Mouse (Mus musculus) midbrain, embryonic 14.5 days (tissue): Measurements from ENCODE around the gene Ykt6. TPM values are rescaled to one million over a fixed set of nuclear protein-coding genes. Genes with fewer than 3 reads are reported as not detected.

Experiments used
- ATAC-seq: fragments of 200-750 bp; cut with Nextera tagmentation; 2 replicates; pipeline ENCODE4 v1.8.0; 2017; ENCODE audit warnings: moderate number of reproducible peaks, moderate library complexity; ENCODE audit not compliant: low FRiP score, low TSS enrichment
- DNase-seq: peaks from one replicate; pipeline ENCODE4 v3.0.0-alpha.2; 2015
- H3K27ac ChIP-seq: fragments of 300-500 bp; sonication (generic); replicated peaks from 2 replicates; pipeline ENCODE4 v1.5.1; 2014; ENCODE audit warnings: mild to moderate bottlenecking, low read depth, low read length, moderate library complexity
- H3K27me3 ChIP-seq: fragments of 300-500 bp; sonication (generic); 2 replicates; pipeline ENCODE4 v1.6.1; 2014; ENCODE audit warnings: low read length, control low read depth, mixed read lengths; ENCODE audit not compliant: control insufficient read depth, insufficient read depth
- H3K36me3 ChIP-seq: fragments of 300-500 bp; sonication (generic); 2 replicates; pipeline ENCODE4 v1.6.1; 2014; ENCODE audit warnings: low read length, control low read depth; ENCODE audit not compliant: control insufficient read depth, insufficient read depth
- H3K4me1 ChIP-seq: fragments of 300-500 bp; sonication (generic); 2 replicates; pipeline ENCODE4 v1.6.1; 2014; ENCODE audit warnings: mild to moderate bottlenecking, antibody characterized with exemption, low read length, control low read depth; ENCODE audit not compliant: control insufficient read depth, insufficient read depth
- H3K4me2 ChIP-seq: fragments of 300-500 bp; sonication (generic); 2 replicates; pipeline ENCODE4 v1.6.1; 2014; ENCODE audit warnings: mild to moderate bottlenecking, low read length, moderate library complexity
- H3K4me3 ChIP-seq: fragments of 300-500 bp; sonication (generic); replicated peaks from 2 replicates; pipeline ENCODE4 v1.5.1; 2014; ENCODE audit warnings: low read depth, low read length
- H3K9ac ChIP-seq: fragments of 300-500 bp; sonication (generic); replicated peaks from 2 replicates; pipeline ENCODE4 v1.6.1; 2014; ENCODE audit warnings: mild to moderate bottlenecking, low read length, moderate library complexity
- H3K9me3 ChIP-seq: fragments of 300-500 bp; sonication (generic); 2 replicates; pipeline ENCODE4 v1.6.1; 2016; ENCODE audit warnings: low read length, control low read depth, mixed read lengths; ENCODE audit not compliant: control insufficient read depth
- WGBS: fragments of 180-500 bp; shearing (Covaris S2); extraction: QIAGEN DNeasy Blood & Tissue Kit; methylation state at CpG from one replicate; pipeline ENCODE4 v1.1.7; 2014; 5-methylcytosine and 5-hydroxymethylcytosine counted together
- polyA plus RNA-seq: library from polyadenylated mRNA; unstranded; fragments of >200 nt; fragmentation: Nextera tagmentation; extraction: Ambion mirVana; gene quantifications from 2 replicates; pipeline ENCODE4 v1.2.1, GENCODE M21; 2014

Gene Ykt6
- polyA plus RNA-seq, 1 experiment from 2014 or later, result 40.5 TPM

DNA sequence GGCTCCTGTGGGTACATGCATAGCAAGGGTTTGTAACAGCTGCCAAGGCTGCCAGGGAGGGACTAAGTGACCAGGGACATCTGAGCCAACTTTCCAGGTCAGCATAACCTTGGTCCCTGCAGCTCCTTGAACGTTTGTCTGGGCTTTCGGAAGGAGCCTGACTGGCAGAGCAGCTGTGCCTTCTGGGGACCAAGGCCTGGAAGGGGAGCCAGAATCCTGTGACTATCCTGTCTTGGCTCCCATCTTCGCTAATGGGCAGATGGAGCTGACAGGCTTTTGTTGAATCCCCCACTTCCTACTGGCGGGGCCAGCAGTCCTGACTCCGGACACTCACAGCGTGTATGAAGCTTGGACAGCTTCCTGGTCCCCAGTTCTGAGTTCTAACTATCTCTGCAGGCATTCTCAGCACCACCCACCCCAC lies 59.5 kb downstream of the Ykt6 start:
- ATAC-seq, result no peak

DNA sequence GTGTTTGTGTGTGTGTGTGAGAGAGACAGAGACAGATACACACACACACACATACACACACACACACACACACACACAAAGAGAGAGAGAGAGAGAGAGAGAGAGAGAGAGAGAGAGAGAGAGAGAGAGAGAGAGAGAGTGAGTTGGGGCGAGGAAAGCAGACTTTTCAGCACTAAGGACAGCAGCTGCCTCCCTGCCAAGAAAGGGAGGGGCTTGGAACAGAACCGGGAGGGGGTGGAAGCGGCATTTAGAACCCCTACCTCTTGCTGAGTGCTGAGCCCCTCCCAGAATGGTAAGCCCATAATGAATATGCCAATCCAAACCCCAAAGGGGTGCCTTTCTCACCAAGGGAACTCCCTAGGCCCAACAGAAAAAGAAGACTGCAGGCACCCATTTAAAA lies 60.9 kb downstream of the Ykt6 start:
- no peak for ATAC-seq
- H3K4me3 ChIP-seq, result no peak overlapping the region
- H3K9me3 ChIP-seq, result no peaks in the 10 kb centered on the region
- no peaks in the 10 kb centered on the region for H3K27me3 ChIP-seq
- 2% methylated on average over 2 of the region's 3 CpGs for WGBS
- H3K9ac ChIP-seq, result no peak overlapping the region
- no peak for DNase-seq
- H3K4me1 ChIP-seq, result no peaks in the 10 kb centered on the region
- no peak overlapping the region for H3K27ac ChIP-seq
- H3K4me2 ChIP-seq, result no peak overlapping the region
- peaks cover 3% of the 10 kb centered on the region; the same call in 1 of the 2 replicates for H3K36me3 ChIP-seq

More for the DNA sequence above, 59.5 kb downstream of the Ykt6 start:
- no peak overlapping the region for H3K27ac ChIP-seq
- no peaks in the 10 kb centered on the region for H3K27me3 ChIP-seq
- no peak for DNase-seq
- no peaks in the 10 kb centered on the region for H3K9me3 ChIP-seq
- peaks cover 3% of the 10 kb centered on the region; the same call in 1 of the 2 replicates for H3K36me3 ChIP-seq
- H3K9ac ChIP-seq, result no peak overlapping the region
- WGBS, result 75% methylated on average over 6 of the region's 6 CpGs
- H3K4me1 ChIP-seq, result no peaks in the 10 kb centered on the region
- no peak overlapping the region for H3K4me2 ChIP-seq
- H3K4me3 ChIP-seq, result no peak overlapping the region

DNA sequence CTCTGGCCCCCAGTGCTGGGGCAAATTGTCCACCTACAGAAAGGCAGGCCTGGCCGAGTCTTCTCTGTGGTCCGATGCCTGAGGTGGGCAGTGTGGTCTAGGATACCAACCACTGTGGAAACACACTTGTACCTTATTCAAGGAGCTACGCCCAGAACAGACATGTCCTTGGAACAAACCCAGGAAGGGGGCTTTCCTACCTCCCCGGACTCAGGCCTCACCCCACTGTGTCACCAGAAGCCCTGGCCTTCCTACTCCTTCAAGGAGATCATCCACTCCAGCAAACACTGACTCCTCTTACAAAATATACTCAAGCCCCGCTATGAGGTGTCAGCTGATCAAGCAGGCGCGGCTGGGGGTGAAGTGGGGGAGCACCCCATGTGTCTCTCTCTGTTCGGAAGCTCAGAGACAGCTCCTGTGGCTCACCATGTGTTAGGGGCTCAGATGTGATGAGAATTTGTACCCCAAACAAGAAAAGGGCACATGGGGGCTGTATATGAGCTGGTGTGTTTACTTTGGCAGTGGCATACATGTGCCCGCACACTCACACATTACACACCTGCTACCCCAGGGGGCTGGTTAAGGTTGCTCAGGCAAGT lies 61.4 kb downstream of the Ykt6 start:
- Histone ChIP-seq H3K4me3 (no peak overlapping the region), H3K27me3 (no peaks in the 10 kb centered on the region), H3K36me3 (peaks cover under 1% of the 10 kb centered on the region; the same call in 1 of the 2 replicates), H3K9ac (no peak overlapping the region), H3K9me3 (no peaks in the 10 kb centered on the region), H3K4me2 (no peak overlapping the region), H3K4me1 (no peaks in the 10 kb centered on the region), H3K27ac (no peak overlapping the region)
- DNase-seq (no peak), ATAC-seq (no peak)
- WGBS, result 69% methylated on average over 9 of the region's 9 CpGs

Other genes with a start within 250 kb of the Ykt6 start
- 180 and 218 TPM in 2 replicates for gene Mrps24, start 240.0 kb upstream of the Ykt6 start, polyA plus RNA-seq
- gene Urgcp, start 193.3 kb upstream of the Ykt6 start, polyA plus RNA-seq, result 21.5 and 23.9 TPM in 2 replicates
- gene Dbnl, start 167.2 kb upstream of the Ykt6 start, polyA plus RNA-seq, result 145 and 148 TPM in 2 replicates
- 2.1 and 2.3 TPM in 2 replicates for gene Pgam2, start 152.0 kb upstream of the Ykt6 start, polyA plus RNA-seq
- gene Polm, start 117.7 kb upstream of the Ykt6 start, polyA plus RNA-seq, result 4.9 and 5.2 TPM in 2 replicates
- 0.23 and 8.5 TPM in 2 replicates for gene Aebp1, start 93.7 kb upstream of the Ykt6 start, polyA plus RNA-seq
- gene Pold2, start 77.4 kb upstream of the Ykt6 start, polyA plus RNA-seq, result 42.5 and 46.6 TPM in 2 replicates
- not detected in 2 replicates for gene Myl7, start 56.9 kb upstream of the Ykt6 start, polyA plus RNA-seq
- gene Gck, start 5.6 kb upstream of the Ykt6 start, polyA plus RNA-seq, result 5.9 and 9.8 TPM in 2 replicates
- 85.6 and 124 TPM in 2 replicates for gene Camk2b, start 110.7 kb downstream of the Ykt6 start, polyA plus RNA-seq
- gene A730071L15Rik, start 244.3 kb downstream of the Ykt6 start, polyA plus RNA-seq, result 0.74 and 1.1 TPM in 2 replicates
- 56.9 and 57.8 TPM in 2 replicates for gene Nudcd3, start 244.7 kb downstream of the Ykt6 start, polyA plus RNA-seq